Mouse (Mus musculus): Measurements from ENCODE around the gene Lrp8.

Gene Lrp8

GRCm38 (mm10) chr4:107802185-107802449 is at the start of gene Lrp8:
Gene Lrp8 (plus strand): TSS chr4:107802261.
- DNase-seq = peak; percentile 86

- no peak for DNase-seq
Measured at GRCm38 (mm10) chr4:107756222-107756621, 45.8 kb upstream of the Lrp8 start.

GRCm38 (mm10) chr4:107757487-107758470 is 44.3 kb upstream of the Lrp8 start:
- peak; percentile 53 for DNase-seq

- no peak for DNase-seq
Measured at GRCm38 (mm10) chr4:107758938-107759337, 43.1 kb upstream of the Lrp8 start.

- no peak for DNase-seq
Measured at GRCm38 (mm10) chr4:107763001-107763400, 39.1 kb upstream of the Lrp8 start.

- DNase-seq = no peak
Measured at GRCm38 (mm10) chr4:107763598-107763997, 38.5 kb upstream of the Lrp8 start.

- no peak for DNase-seq
Measured at GRCm38 (mm10) chr4:107765196-107765813, 36.8 kb upstream of the Lrp8 start.

GRCm38 (mm10) chr4:107766182-107766581 is 35.9 kb upstream of the Lrp8 start:
- DNase-seq = no peak

GRCm38 (mm10) chr4:107772122-107772825 is 29.8 kb upstream of the Lrp8 start:
- DNase-seq = no peak

GRCm38 (mm10) chr4:107774868-107775267 is 27.2 kb upstream of the Lrp8 start:
- no peak for DNase-seq

GRCm38 (mm10) chr4:107775672-107776071 is 26.4 kb upstream of the Lrp8 start:
- no peak for DNase-seq

- peak; percentile 63 for DNase-seq
Measured at GRCm38 (mm10) chr4:107776990-107777673, 24.9 kb upstream of the Lrp8 start.

GRCm38 (mm10) chr4:107783541-107783940 is 18.5 kb upstream of the Lrp8 start:
- no peak for DNase-seq

GRCm38 (mm10) chr4:107788841-107789240 is 13.2 kb upstream of the Lrp8 start:
- DNase-seq = no peak

GRCm38 (mm10) chr4:107800801-107801200 is 1.3 kb upstream of the Lrp8 start:
- no peak for DNase-seq

GRCm38 (mm10) chr4:107801366-107802184 is 486 bp upstream of the Lrp8 start:
- DNase-seq = peak; percentile 72

- peak; percentile 71 for DNase-seq
Measured at GRCm38 (mm10) chr4:107802450-107803331, 630 bp downstream of the Lrp8 start.

- peak; percentile 78 for DNase-seq
Measured at GRCm38 (mm10) chr4:107803351-107804106, 1.5 kb downstream of the Lrp8 start.

- no peak for DNase-seq
Measured at GRCm38 (mm10) chr4:107805491-107805890, 3.4 kb downstream of the Lrp8 start.

GRCm38 (mm10) chr4:107807796-107808195 is 5.7 kb downstream of the Lrp8 start:
- peak; percentile 71 for DNase-seq
